In the genomic region with DNA sequence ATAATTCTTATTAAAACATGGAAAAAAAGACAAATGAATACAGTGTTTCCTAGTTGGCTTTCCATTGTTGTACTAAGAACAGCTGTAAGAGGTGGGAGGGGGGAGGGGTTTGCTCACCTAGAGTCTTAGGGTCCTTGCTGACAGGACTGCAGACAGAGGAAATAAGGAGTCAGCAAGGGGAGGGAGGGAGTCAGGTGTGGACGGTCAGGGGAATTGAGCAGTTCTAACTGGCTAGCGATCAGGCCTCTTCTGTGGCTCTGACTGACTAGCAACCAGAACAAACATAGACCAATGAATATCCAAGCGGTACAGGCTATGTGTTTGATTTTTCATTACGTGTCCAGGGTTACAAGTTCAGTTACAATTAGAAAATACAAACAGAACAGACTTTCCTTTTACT, we compare ENCODE assay signal across 20 mouse cellular contexts. TPM values are rescaled to one million over a fixed set of nuclear protein-coding genes. Genes with fewer than 3 reads are reported as not detected.
A peak's percentile ranks its signal among the peaks of the same experiment; 100 is the strongest.
DNase-seq lines count a peak whose midpoint lies in the region; ATAC-seq and TF ChIP-seq lines count a peak whose summit lies in the region.
"Had no signal": no experiment of that assay in that cellular context is flagged by ENCODE, and none has a peak within 500 bp of the region (broad histone marks: within the 10 kb centered on the region; RNA-seq: fewer than 3 reads in every experiment).

No protein-coding gene starts in this region.

- no peaks in the 10 kb centered on the region for H3K4me1 ChIP-seq in heart, postnatal 0 days (ENCODE audit: control insufficient read depth, insufficient read depth)
- no peaks in the 10 kb centered on the region for H3K4me1 ChIP-seq in lung, embryonic 14.5 days (ENCODE audit: insufficient read depth)
- 0 out of 2 replicates have a peak, but pooled peaks cover 5% of the 10 kb centered on the region for H3K4me1 ChIP-seq in intestine, embryonic 16.5 days (ENCODE audit: control insufficient read depth, insufficient read depth, low read length)
- H3K4me1 ChIP-seq: embryonic facial prominence, embryonic 12.5 days; hindbrain, embryonic 12.5 days; midbrain, embryonic 12.5 days had no signal

- 60% methylated on average over 4 of the region's 4 CpGs for WGBS in heart, postnatal 0 days
- WGBS in lung, embryonic 14.5 days: 69% methylated on average over 4 of the region's 4 CpGs
- WGBS in intestine, embryonic 16.5 days: 58% methylated on average over 4 of the region's 4 CpGs

- H3K4me3 ChIP-seq in heart, postnatal 0 days (ENCODE audit: low read depth, low read length): no peak overlapping the region
- H3K4me3 ChIP-seq in lung, embryonic 14.5 days (ENCODE audit: low read depth, low read length): no peak overlapping the region
- no peak overlapping the region for H3K4me3 ChIP-seq in intestine, embryonic 16.5 days (ENCODE audit: low read length)
- H3K4me3 ChIP-seq: embryonic facial prominence, embryonic 12.5 days; hindbrain, embryonic 12.5 days; midbrain, embryonic 12.5 days had no signal

- CTCF ChIA-PET in Patski (lab: Charles Lee): interaction anchor here (2.1 kb wide), 1 partner anchor 9 kb away, joined by 12 read pairs; no protein-coding TSS in a partner anchor

- no peak for TF ChIP-seq EP300 in heart, postnatal 0 days (IDR thresholded peaks at IDR 0.05; ENCODE audit: low read depth)

- H3K9me3 ChIP-seq in heart, postnatal 0 days (replicated peaks; ENCODE audit: control insufficient read depth, low read length): no peaks in the 10 kb centered on the region
- H3K9me3 ChIP-seq in lung, embryonic 14.5 days (ENCODE audit: low read depth, low read length): no peaks in the 10 kb centered on the region
- no peaks in the 10 kb centered on the region for H3K9me3 ChIP-seq in intestine, embryonic 16.5 days (ENCODE audit: control insufficient read depth, low read length)
- H3K9me3 ChIP-seq: embryonic facial prominence, embryonic 12.5 days; hindbrain, embryonic 12.5 days; midbrain, embryonic 12.5 days had no signal

- no peak for TF ChIP-seq CTCF in heart, postnatal 0 days (IDR thresholded peaks at IDR 0.05; ENCODE audit: low read depth)
- no peak for TF ChIP-seq CTCF in lung, embryonic 14.5 days (IDR thresholded peaks at IDR 0.05; ENCODE audit: low read depth)
- TF ChIP-seq CTCF in Patski (IDR thresholded peaks at IDR 0.05): no peak

- peaks cover 10% of the 10 kb centered on the region for H3K36me3 ChIP-seq in heart, postnatal 0 days (replicated peaks; ENCODE audit: control insufficient read depth, insufficient read depth, low read length)
- peaks cover 3% of the 10 kb centered on the region; the same call in 1 of the 2 replicates for H3K36me3 ChIP-seq in lung, embryonic 14.5 days (ENCODE audit: insufficient read depth)
- no peaks in the 10 kb centered on the region for H3K36me3 ChIP-seq in intestine, embryonic 16.5 days (ENCODE audit: control insufficient read depth, insufficient read depth, low read length)
- H3K36me3 ChIP-seq: hindbrain, embryonic 12.5 days; midbrain, embryonic 12.5 days had no signal

- no peak overlapping the region for H3K4me2 ChIP-seq in heart, postnatal 0 days (ENCODE audit: low read depth, low read length)
- no peak overlapping the region for H3K4me2 ChIP-seq in lung, embryonic 14.5 days
- H3K4me2 ChIP-seq in intestine, embryonic 16.5 days (ENCODE audit: low read depth, low read length): no peak overlapping the region
- H3K4me2 ChIP-seq: embryonic facial prominence, embryonic 12.5 days; hindbrain, embryonic 12.5 days; midbrain, embryonic 12.5 days had no signal

- POLR2A ChIA-PET in Patski (lab: Charles Lee): no interaction called here

- H3K27me3 ChIP-seq in heart, postnatal 0 days (ENCODE audit: control insufficient read depth, insufficient read depth, low read length): no peaks in the 10 kb centered on the region
- no peaks in the 10 kb centered on the region for H3K27me3 ChIP-seq in lung, embryonic 14.5 days (ENCODE audit: insufficient read depth, low read length)
- H3K27me3 ChIP-seq in Patski: no peaks in the 10 kb centered on the region
- H3K27me3 ChIP-seq in intestine, embryonic 16.5 days (replicated peaks; ENCODE audit: control insufficient read depth, insufficient read depth, low read length): no peaks in the 10 kb centered on the region
- H3K27me3 ChIP-seq: embryonic facial prominence, embryonic 12.5 days; hindbrain, embryonic 12.5 days; midbrain, embryonic 12.5 days had no signal

- ATAC-seq in heart, postnatal 0 days (ENCODE audit: insufficient read depth, low read depth): peak; percentile 47; the same call in 1 of the 2 replicates
- ATAC-seq in lung, embryonic 14.5 days (ENCODE audit: insufficient read depth): peak; percentile 38; the same call in 1 of the 2 replicates
- ATAC-seq in Patski: peak; percentile 86
- peak; percentile 52 for ATAC-seq in intestine, embryonic 16.5 days
- ATAC-seq: forebrain, postnatal 0 days had no signal

- H3K27ac ChIP-seq in heart, postnatal 0 days (ENCODE audit: low read depth): peak overlapping the region; percentile 53; the same call in 1 of the 2 replicates
- H3K27ac ChIP-seq in lung, embryonic 14.5 days (ENCODE audit: low read depth): no peak overlapping the region
- no peak overlapping the region for H3K27ac ChIP-seq in intestine, embryonic 16.5 days (ENCODE audit: low read length)
- H3K27ac ChIP-seq: embryonic facial prominence, embryonic 12.5 days; hindbrain, embryonic 12.5 days; midbrain, embryonic 12.5 days had no signal

- DNase-seq in heart, postnatal 0 days (ENCODE audit: low spot score): no peak
- DNase-seq in heart, adult 8-10 months (ENCODE audit: low spot score): no peak
- no peak for DNase-seq in lung, embryonic 14.5 days
- no peak for DNase-seq in lung, postnatal 36 days
- DNase-seq in Patski (ENCODE audit: low read depth, low spot score): no peak
- DNase-seq in yolk sac, embryonic 10.5 days (ENCODE audit: low spot score): no peak
- DNase-seq: adrenal gland, postnatal 10 days; cerebellum, adult 18-20 months; cerebellum, postnatal 14 days; forebrain, postnatal 0 days; gastrocnemius, postnatal 36 days; heart, postnatal 10 days; kidney, adult 9 months; kidney, postnatal 4 days; liver; liver, postnatal 0 days had no signal

- in situ Hi-C loops in Patski (cut with MboI; ENCODE audit: low pct_unique_long_range_greater_than_20kb): no loop called here

- H3K9ac ChIP-seq in heart, postnatal 0 days (replicated peaks; ENCODE audit: low read depth, low read length): no peak overlapping the region
- no peak overlapping the region for H3K9ac ChIP-seq in lung, embryonic 14.5 days
- H3K9ac ChIP-seq in intestine, embryonic 16.5 days (ENCODE audit: low read depth, low read length): no peak overlapping the region
- H3K9ac ChIP-seq: embryonic facial prominence, embryonic 12.5 days; forebrain, postnatal 0 days; hindbrain, embryonic 12.5 days; liver, postnatal 0 days; midbrain, embryonic 12.5 days had no signal

RNA-seq across cellular contexts. Expression of a gene that starts 35.0 kb away (rescaled TPM):
- total RNA-seq in heart, postnatal 0 days (2014; rRNA removed; ENCODE audit: low replicate concordance): 66.2 and 78.7 TPM in 2 replicates
- polyA plus RNA-seq in heart, postnatal 0 days (2015; fragmentation: Nextera tagmentation; extraction: Ambion mirVana): 48.6 and 49.9 TPM in 2 replicates
- total RNA-seq in heart, adult 8-10 months (2022): 10 to 100 TPM; 72.7 to 80.8 (median 76.4) TPM
- polyA plus RNA-seq in lung, embryonic 14.5 days (2014; fragmentation: Nextera tagmentation; extraction: Ambion mirVana): 35.1 and 36.5 TPM in 2 replicates
- polyA plus RNA-seq in Patski (2021): 28.9 TPM
- 19.7 and 21.3 TPM in 2 replicates for polyA plus RNA-seq in intestine, embryonic 16.5 days (2015; fragmentation: Nextera tagmentation; extraction: Ambion mirVana)
